Mouse (Mus musculus) brain, embryonic 14.5 days (tissue): ENCODE measurements around the gene Ssxb8. TPM values are rescaled to one million over a fixed set of nuclear protein-coding genes. Genes with fewer than 3 reads are reported as not detected.
A peak's percentile ranks its signal among the peaks of the same experiment; 100 is the strongest.
"Not testable (repeated sequence)": the region's sequence is repeated elsewhere in the genome, so short reads cannot be mapped to it uniquely, and the experiment has no call there.

Source experiments
- DNase-seq: peaks from one replicate; pipeline ENCODE4 v3.0.0-alpha.2; 2011; ENCODE audit warnings: low read depth
- CTCF ChIP-seq: fragments of 200-500 bp; IDR thresholded peaks from 2 replicates; pipeline ENCODE4 v1.5.1; 2012; ENCODE audit warnings: inconsistent platforms, mild to moderate bottlenecking, moderate library complexity, borderline replicate concordance; ENCODE audit not compliant: insufficient read depth, insufficient read length; ENCODE audit errors: extremely low read depth
- POLR2A ChIP-seq: fragments of 200-500 bp; IDR thresholded peaks from 2 replicates; pipeline ENCODE4 v1.6.1; 2012; ENCODE audit warnings: mild to moderate bottlenecking, inconsistent platforms, borderline replicate concordance; ENCODE audit not compliant: poor library complexity, insufficient read depth, insufficient read length, severe bottlenecking; ENCODE audit errors: extremely low read depth
- polyA plus RNA-seq: library from polyadenylated mRNA; depleted of rRNA; stranded (reverse); fragments of >200 nt; gene quantifications from 2 replicates; pipeline ENCODE4 v1.2.3, GENCODE M21; 2012; rRNA removed

Ssxb8 gene
- not detected in 2 replicates for polyA plus RNA-seq

DNA sequence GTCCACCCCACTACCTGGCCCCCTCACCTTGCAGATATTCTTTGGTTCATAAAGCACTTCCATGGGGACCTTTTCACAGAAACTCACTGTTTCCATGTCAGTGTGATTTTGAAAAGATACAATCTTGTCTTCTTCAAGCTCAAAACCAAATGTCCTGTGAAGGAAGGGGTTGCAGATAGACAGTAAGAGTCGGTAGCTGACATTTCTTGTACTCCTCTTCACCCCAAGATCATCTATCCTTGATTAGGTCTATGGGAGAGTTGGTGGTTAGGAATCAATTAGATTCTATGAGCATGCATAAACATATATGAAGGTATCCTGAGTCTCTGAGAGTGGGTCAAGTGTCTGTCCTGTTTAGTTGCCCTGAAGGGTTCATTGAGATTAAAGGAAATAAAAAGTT, at the start of gene Ssxb8:
Ssxb8 (minus strand) TSS at position 101 of the 400 bp plus-strand sequence.
- DNase-seq: not testable (repeated sequence)

DNA sequence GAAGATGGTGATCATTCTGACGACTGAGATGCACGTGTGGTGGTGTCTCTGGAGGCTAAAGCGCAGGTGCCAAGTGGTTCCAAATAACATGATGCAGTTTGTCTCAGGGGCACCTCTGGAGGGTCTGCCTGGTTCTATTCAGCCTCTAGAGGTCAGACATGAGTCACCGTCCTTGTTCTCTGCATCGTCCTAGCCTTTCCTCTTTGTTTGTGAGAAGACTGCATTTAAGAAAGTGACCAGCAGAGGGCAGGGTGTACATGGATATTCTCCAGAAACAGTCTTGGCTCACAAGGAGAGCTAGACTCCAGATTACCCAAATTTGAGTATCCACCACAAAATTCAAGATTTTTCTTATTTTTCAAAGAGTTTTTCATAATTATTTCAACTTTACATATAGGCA, 42.3 kb upstream of the Ssxb8 start:
- TF ChIP-seq CTCF: no peak
- TF ChIP-seq POLR2A: no peak
- peak; percentile 4 for DNase-seq

DNA sequence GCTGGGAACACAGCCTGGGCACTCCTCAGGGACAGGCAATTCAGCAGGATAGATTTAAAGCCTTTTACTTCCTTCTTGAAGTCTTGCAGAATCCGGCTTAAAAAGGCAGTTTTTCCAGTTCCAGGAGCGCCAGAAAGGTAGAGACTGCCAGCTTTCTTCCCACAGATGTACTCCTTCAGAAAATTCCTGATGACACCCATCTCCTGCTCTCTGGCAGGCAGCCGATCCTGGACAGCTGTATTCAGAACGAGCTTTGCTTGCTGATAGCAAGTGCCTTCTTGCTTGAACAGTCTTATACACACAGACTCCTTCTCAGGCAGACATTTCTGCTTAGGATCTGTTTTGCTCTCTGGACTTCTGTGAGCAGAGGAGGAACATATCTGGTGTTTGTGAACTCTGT, 27.6 kb downstream of the Ssxb8 start:
- no peak for DNase-seq
- TF ChIP-seq POLR2A (no peak), CTCF (no peak)

Other genes starting within 250 kb of the Ssxb8 start
- not detected in 2 replicates for gene Ssxb2, start 229.1 kb downstream of the Ssxb8 start, polyA plus RNA-seq
- gene Gm14459, start 165.9 kb downstream of the Ssxb8 start, polyA plus RNA-seq: not detected in 2 replicates
- not detected in 2 replicates for gene Ssxb6, start 142.6 kb downstream of the Ssxb8 start, polyA plus RNA-seq
- gene Ssxb3, start 99.0 kb downstream of the Ssxb8 start, polyA plus RNA-seq: not detected in 2 replicates
- not detected in 2 replicates for gene Ssx9, start 57.6 kb upstream of the Ssxb8 start, polyA plus RNA-seq
- gene Ssxb5, start 112.8 kb upstream of the Ssxb8 start, polyA plus RNA-seq: not detected in 2 replicates
- gene Gm6592, start 153.2 kb upstream of the Ssxb8 start, polyA plus RNA-seq: not detected in 2 replicates
- not detected in 2 replicates for gene Gm5751, start 183.4 kb upstream of the Ssxb8 start, polyA plus RNA-seq
- gene B630019K06Rik, start 201.5 kb upstream of the Ssxb8 start, polyA plus RNA-seq: 38.1 and 47.0 TPM in 2 replicates